Mouse (Mus musculus): ENCODE measurements around the gene Exph5.
A peak's percentile ranks its signal among the peaks of the same experiment; 100 is the strongest.

The Exph5 gene

DNA sequence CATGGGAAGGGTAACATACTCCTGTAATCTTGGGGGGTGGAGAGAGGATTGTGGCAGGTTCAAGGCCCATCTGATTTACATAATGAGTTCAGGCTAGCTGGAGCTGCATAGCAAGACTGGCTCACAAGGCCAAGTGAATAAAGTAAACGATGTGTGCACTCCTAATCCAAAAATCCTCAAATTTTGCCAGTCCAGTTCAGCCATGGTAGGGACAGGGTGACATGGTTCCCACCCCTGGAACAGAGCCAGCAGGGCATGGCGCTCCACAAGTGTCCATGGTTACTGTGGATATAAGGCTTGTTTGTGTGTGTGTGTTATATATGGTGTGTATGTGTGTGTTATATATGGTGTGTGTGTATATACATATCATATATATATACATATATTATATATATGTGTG is 48.9 kb downstream of the Exph5 start:
- Histone ChIP-seq H3K4me1 (replicated peaks; ENCODE audit: low read depth, low read length) (no peaks in the 10 kb centered on the region), H3K4me3 (replicated peaks; ENCODE audit: low read length) (no peak overlapping the region), H3K9me3 (ENCODE audit: low read length) (no peaks in the 10 kb centered on the region), H3K36me3 (ENCODE audit: insufficient read depth, low read length) (no peaks in the 10 kb centered on the region), H3K27me3 (ENCODE audit: insufficient read depth, low read length) (no peaks in the 10 kb centered on the region; the same call in 1 of the 2 replicates)
- TF ChIP-seq NANOG (IDR thresholded peaks at IDR 0.05; ENCODE audit: borderline replicate concordance, low read length): no peak
- no peak for TF ChIP-seq CTCF (conservative IDR thresholded peaks at IDR 0.05; ENCODE audit: low read length)
- no peak for TF ChIP-seq POU5F1 (IDR thresholded peaks at IDR 0.05; ENCODE audit: borderline replicate concordance, low read length)

DNA sequence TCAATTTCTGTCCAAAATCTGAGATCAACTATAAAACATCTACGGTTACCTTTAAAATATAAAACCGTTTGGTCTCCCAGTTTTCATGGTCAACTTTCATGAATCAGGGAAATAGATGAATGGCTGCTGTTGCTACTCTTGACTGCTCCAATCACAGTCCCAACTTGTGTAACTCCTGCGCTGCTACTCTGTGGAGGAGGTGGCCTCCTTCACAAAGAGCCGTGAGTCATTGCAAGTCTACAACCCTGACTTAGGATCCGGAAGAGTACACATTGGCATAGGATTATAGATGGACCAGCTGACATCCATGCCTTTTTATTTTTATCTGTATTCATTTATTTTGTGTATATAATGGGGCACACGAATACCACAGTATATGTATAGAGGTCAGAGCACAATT is 50.4 kb downstream of the Exph5 start:
- TF ChIP-seq POU5F1 (IDR thresholded peaks at IDR 0.05; ENCODE audit: borderline replicate concordance, low read length) (no peak), NANOG (IDR thresholded peaks at IDR 0.05; ENCODE audit: borderline replicate concordance, low read length) (no peak), CTCF (conservative IDR thresholded peaks at IDR 0.05; ENCODE audit: low read length) (no peak)
- Histone ChIP-seq H3K4me1 (replicated peaks; ENCODE audit: low read depth, low read length) (no peaks in the 10 kb centered on the region), H3K4me3 (replicated peaks; ENCODE audit: low read length) (no peak overlapping the region), H3K9me3 (ENCODE audit: low read length) (no peaks in the 10 kb centered on the region), H3K27me3 (ENCODE audit: insufficient read depth, low read length) (no peaks in the 10 kb centered on the region; the same call in 1 of the 2 replicates), H3K36me3 (ENCODE audit: insufficient read depth, low read length) (no peaks in the 10 kb centered on the region)

GRCm38 (mm10) chr9:53353161-53353560 is 51.7 kb downstream of the Exph5 start:
- Histone ChIP-seq H3K36me3 (ENCODE audit: insufficient read depth, low read length) (no peaks in the 10 kb centered on the region), H3K4me3 (replicated peaks; ENCODE audit: low read length) (no peak overlapping the region), H3K4me1 (replicated peaks; ENCODE audit: low read depth, low read length) (no peaks in the 10 kb centered on the region), H3K27me3 (ENCODE audit: insufficient read depth, low read length) (no peaks in the 10 kb centered on the region), H3K9me3 (ENCODE audit: low read length) (no peaks in the 10 kb centered on the region)
- TF ChIP-seq NANOG (IDR thresholded peaks at IDR 0.05; ENCODE audit: borderline replicate concordance, low read length) (no peak), CTCF (conservative IDR thresholded peaks at IDR 0.05; ENCODE audit: low read length) (no peak), POU5F1 (IDR thresholded peaks at IDR 0.05; ENCODE audit: borderline replicate concordance, low read length) (no peak)

DNA sequence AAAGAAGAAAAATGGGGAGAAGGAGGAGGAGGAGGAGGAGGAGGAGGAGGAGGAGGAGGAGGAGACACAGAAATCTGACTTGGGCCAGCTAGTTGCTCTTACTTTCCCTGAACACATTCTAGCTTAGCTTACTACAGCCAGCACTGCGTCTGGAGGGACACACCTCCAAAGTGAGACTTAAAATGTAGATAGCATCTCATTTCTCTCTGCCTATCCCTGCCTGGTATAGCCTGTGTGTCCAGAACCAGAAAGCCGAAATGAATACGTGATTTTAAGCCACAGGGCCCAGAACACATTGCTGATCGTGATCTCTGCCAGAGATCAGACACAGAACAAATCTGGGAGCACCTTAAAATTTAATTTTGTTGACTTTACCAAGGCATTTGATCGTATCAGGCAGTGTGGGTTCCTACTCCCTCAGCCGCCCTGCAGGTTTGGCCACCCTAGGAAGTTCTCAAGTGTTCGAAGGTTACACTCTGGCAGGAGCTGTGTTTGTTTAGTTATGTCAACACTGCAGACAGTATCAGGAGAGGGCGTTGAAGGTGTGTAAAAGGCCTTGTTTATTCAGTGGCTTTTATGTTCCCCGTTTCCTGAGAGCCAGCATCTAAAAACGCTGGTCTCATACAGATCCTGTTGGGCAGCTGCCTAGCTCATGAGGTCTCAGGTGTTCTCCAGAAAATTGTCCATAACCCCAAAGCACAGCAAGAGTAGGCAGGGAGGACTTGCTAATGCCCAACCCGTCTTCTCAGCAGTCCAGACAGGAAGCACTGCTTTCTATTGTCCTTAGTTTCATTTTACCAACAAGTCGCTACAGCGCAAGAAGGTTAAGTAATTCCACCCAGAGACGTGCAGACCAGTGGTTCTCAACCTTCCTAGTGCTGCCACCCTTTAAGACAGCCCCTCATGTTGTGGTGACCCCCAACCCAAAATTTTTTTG is 55.0 kb downstream of the Exph5 start:
- TF ChIP-seq NANOG (IDR thresholded peaks at IDR 0.05; ENCODE audit: borderline replicate concordance, low read length): no peak
- TF ChIP-seq POU5F1 (IDR thresholded peaks at IDR 0.05; ENCODE audit: borderline replicate concordance, low read length): no peak
- TF ChIP-seq CTCF (conservative IDR thresholded peaks at IDR 0.05; ENCODE audit: low read length): no peak
- Histone ChIP-seq H3K9me3 (ENCODE audit: low read length) (no peaks in the 10 kb centered on the region), H3K27me3 (ENCODE audit: insufficient read depth, low read length) (no peaks in the 10 kb centered on the region), H3K4me3 (replicated peaks; ENCODE audit: low read length) (no peak overlapping the region), H3K4me1 (replicated peaks; ENCODE audit: low read depth, low read length) (peaks cover 3% of the 10 kb centered on the region), H3K36me3 (ENCODE audit: insufficient read depth, low read length) (no peaks in the 10 kb centered on the region)

DNA sequence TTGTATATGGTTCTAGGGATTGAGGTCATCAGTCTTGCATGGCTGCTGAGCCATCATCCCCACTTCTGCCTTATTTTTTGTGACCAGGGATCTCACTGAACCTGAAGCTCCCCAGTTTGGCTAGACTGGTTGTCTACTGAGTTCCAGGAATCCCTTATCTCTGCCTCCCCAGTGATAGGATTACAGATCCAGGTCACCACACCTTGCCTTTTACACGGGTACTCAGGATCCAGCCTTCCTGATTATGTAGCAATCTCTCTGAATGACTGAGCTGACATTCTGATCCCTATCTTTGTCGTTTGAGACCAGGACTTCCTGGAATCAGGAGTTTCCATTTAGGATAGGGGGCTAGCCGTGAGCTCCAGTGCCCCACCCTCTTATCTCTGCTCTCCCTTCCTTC is 69.9 kb downstream of the Exph5 start:
- Histone ChIP-seq H3K9me3 (ENCODE audit: low read length) (no peaks in the 10 kb centered on the region), H3K4me1 (replicated peaks; ENCODE audit: low read depth, low read length) (no peaks in the 10 kb centered on the region), H3K4me3 (replicated peaks; ENCODE audit: low read length) (no peak overlapping the region), H3K27me3 (ENCODE audit: insufficient read depth, low read length) (peaks cover 18% of the 10 kb centered on the region), H3K36me3 (ENCODE audit: insufficient read depth, low read length) (no peaks in the 10 kb centered on the region)
- TF ChIP-seq NANOG (IDR thresholded peaks at IDR 0.05; ENCODE audit: borderline replicate concordance, low read length) (no peak), CTCF (conservative IDR thresholded peaks at IDR 0.05; ENCODE audit: low read length) (no peak), POU5F1 (IDR thresholded peaks at IDR 0.05; ENCODE audit: borderline replicate concordance, low read length) (no peak)

- no peak overlapping the region for H3K4me3 ChIP-seq (replicated peaks; ENCODE audit: low read length)
- TF ChIP-seq POU5F1 (IDR thresholded peaks at IDR 0.05; ENCODE audit: borderline replicate concordance, low read length) (no peak), CTCF (conservative IDR thresholded peaks at IDR 0.05; ENCODE audit: low read length) (no peak), NANOG (IDR thresholded peaks at IDR 0.05; ENCODE audit: borderline replicate concordance, low read length) (no peak)
- H3K36me3 ChIP-seq (ENCODE audit: insufficient read depth, low read length): no peaks in the 10 kb centered on the region
- H3K9me3 ChIP-seq (ENCODE audit: low read length): no peaks in the 10 kb centered on the region
- H3K4me1 ChIP-seq (replicated peaks; ENCODE audit: low read depth, low read length): no peaks in the 10 kb centered on the region
- H3K27me3 ChIP-seq (ENCODE audit: insufficient read depth, low read length): peaks cover 21% of the 10 kb centered on the region
These were observed 74.4 kb downstream of the Exph5 start for GRCm38 (mm10) chr9:53375907-53376306.

GRCm38 (mm10) chr9:53376820-53377219 is 75.3 kb downstream of the Exph5 start:
- Histone ChIP-seq H3K36me3 (ENCODE audit: insufficient read depth, low read length) (no peaks in the 10 kb centered on the region), H3K9me3 (ENCODE audit: low read length) (no peaks in the 10 kb centered on the region), H3K27me3 (ENCODE audit: insufficient read depth, low read length) (peaks cover 21% of the 10 kb centered on the region), H3K4me1 (replicated peaks; ENCODE audit: low read depth, low read length) (peaks cover 5% of the 10 kb centered on the region; the same call in 1 of the 2 replicates), H3K4me3 (replicated peaks; ENCODE audit: low read length) (no peak overlapping the region)
- TF ChIP-seq POU5F1 (IDR thresholded peaks at IDR 0.05; ENCODE audit: borderline replicate concordance, low read length): no peak
- TF ChIP-seq CTCF (conservative IDR thresholded peaks at IDR 0.05; ENCODE audit: low read length): peak; percentile 60

GRCm38 (mm10) chr9:53377597-53377996 is 76.1 kb downstream of the Exph5 start:
- Histone ChIP-seq H3K27me3 (ENCODE audit: insufficient read depth, low read length) (peaks cover 24% of the 10 kb centered on the region), H3K4me1 (replicated peaks; ENCODE audit: low read depth, low read length) (peaks cover 5% of the 10 kb centered on the region; the same call in 1 of the 2 replicates), H3K4me3 (replicated peaks; ENCODE audit: low read length) (no peak overlapping the region), H3K36me3 (ENCODE audit: insufficient read depth, low read length) (no peaks in the 10 kb centered on the region), H3K9me3 (ENCODE audit: low read length) (no peaks in the 10 kb centered on the region)
- TF ChIP-seq NANOG (IDR thresholded peaks at IDR 0.05; ENCODE audit: borderline replicate concordance, low read length) (no peak), CTCF (conservative IDR thresholded peaks at IDR 0.05; ENCODE audit: low read length) (no peak), POU5F1 (IDR thresholded peaks at IDR 0.05; ENCODE audit: borderline replicate concordance, low read length) (no peak)

Data from E14TG2a.4 (cell line).